Mouse (Mus musculus) testis, adult 2 months (tissue): Measurements from ENCODE around the gene Prkci.

Source experiments
- CTCF ChIP-seq: fragments of 200-500 bp; IDR thresholded peaks from 2 replicates; pipeline ENCODE4 v1.5.1; 2012; ENCODE audit warnings: low read depth, mild to moderate bottlenecking, inconsistent platforms, low read length, moderate library complexity; ENCODE audit not compliant: control insufficient read depth, insufficient read depth, insufficient replicate concordance
- POLR2A ChIP-seq: fragments of 200-500 bp; IDR thresholded peaks from 2 replicates; pipeline ENCODE4 v1.6.1; 2012; ENCODE audit warnings: low read depth, mild to moderate bottlenecking, inconsistent platforms, low read length, moderate library complexity; ENCODE audit not compliant: control insufficient read depth

DNA sequence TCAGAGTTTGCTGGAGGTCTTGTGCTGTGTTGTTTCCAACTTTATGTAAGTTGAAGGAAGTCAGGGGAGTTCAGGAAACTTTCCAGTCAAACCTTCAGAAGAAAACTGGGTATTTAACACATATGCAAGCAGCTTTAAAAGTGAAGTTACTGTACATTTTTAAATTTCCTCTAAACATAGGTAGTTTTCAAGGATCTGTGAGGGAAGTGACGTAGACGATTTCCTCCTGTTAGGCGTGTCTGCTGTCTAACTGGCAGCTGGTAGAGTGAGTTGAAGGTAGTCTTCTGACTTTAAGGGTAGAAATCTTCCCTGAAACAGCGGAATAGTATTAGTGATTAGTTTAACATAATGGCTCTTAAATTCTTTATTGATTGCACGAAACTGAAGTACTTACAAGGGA lies 104.5 kb downstream of the Prkci start:
- TF ChIP-seq CTCF (no peak), POLR2A (no peak)
